ENCODE assay signal across 10 mouse cellular contexts in genomic region chr16:44695859-44696620, GRCm38 (mm10). TPM values are rescaled to one million over a fixed set of nuclear protein-coding genes. Genes with fewer than 3 reads are reported as not detected.
DNase-seq lines count a peak whose midpoint lies in the region; ATAC-seq and TF ChIP-seq lines count a peak whose summit lies in the region.
"Had no signal": no experiment of that assay in that cellular context is flagged by ENCODE, and none has a peak within 500 bp of the region (broad histone marks: within the 10 kb centered on the region; RNA-seq: fewer than 3 reads in every experiment).

No protein-coding gene starts in this region.

- H3K4me3 ChIP-seq in midbrain, embryonic 10.5 days, result no peak overlapping the region
- no peak overlapping the region for H3K4me3 ChIP-seq in midbrain, embryonic 16.5 days (ENCODE audit: low read depth, low read length)
- H3K4me3 ChIP-seq in heart, adult 2 months, result no peak overlapping the region
- no peak overlapping the region for H3K4me3 ChIP-seq in stomach, postnatal 0 days (ENCODE audit: low read depth, low read length)
- no peak overlapping the region for H3K4me3 ChIP-seq in layer of hippocampus, adult 2 months
- H3K4me3 ChIP-seq: megakaryocyte, embryonic 14.5 days had no signal

- peaks cover 12% of the 10 kb centered on the region; the same call in 1 of the 2 replicates for H3K4me1 ChIP-seq in midbrain, embryonic 10.5 days
- no peaks in the 10 kb centered on the region; the same call in 1 of the 2 replicates for H3K4me1 ChIP-seq in midbrain, embryonic 16.5 days (ENCODE audit: control insufficient read depth, insufficient read depth, low read length)
- peaks cover 6% of the 10 kb centered on the region for H3K4me1 ChIP-seq in heart, adult 2 months (ENCODE audit: control insufficient read depth, insufficient read depth, low read length)
- peaks cover 3% of the 10 kb centered on the region; the same call in 1 of the 2 replicates for H3K4me1 ChIP-seq in stomach, postnatal 0 days (replicated peaks; ENCODE audit: control insufficient read depth, insufficient read depth)

- H3K36me3 ChIP-seq in midbrain, embryonic 10.5 days, result no peaks in the 10 kb centered on the region
- no peaks in the 10 kb centered on the region for H3K36me3 ChIP-seq in midbrain, embryonic 16.5 days (ENCODE audit: control insufficient read depth, insufficient read depth, low read length)
- H3K36me3 ChIP-seq in heart, adult 2 months (ENCODE audit: control insufficient read depth, insufficient read depth, low read length), result no peaks in the 10 kb centered on the region
- H3K36me3 ChIP-seq in stomach, postnatal 0 days (ENCODE audit: control insufficient read depth, insufficient read depth, low read length), result no peaks in the 10 kb centered on the region

- TF ChIP-seq CTCF in heart, adult 2 months (IDR thresholded peaks at IDR 0.05), result no peak
- TF ChIP-seq CTCF in stomach, postnatal 0 days (IDR thresholded peaks at IDR 0.05; ENCODE audit: low read depth), result no peak; the same call in 1 of the 2 replicates
- no peak for TF ChIP-seq CTCF in layer of hippocampus, adult 2 months (conservative IDR thresholded peaks at IDR 0.05)

- intact Hi-C loops in heart, adult 2 months (cut with DNase I), result loop anchor here (10.0 kb wide), 1 partner anchor 51 kb away; no protein-coding TSS in a partner anchor

- no peak overlapping the region for H3K4me2 ChIP-seq in midbrain, embryonic 16.5 days (ENCODE audit: low read length)
- H3K4me2 ChIP-seq in stomach, postnatal 0 days (replicated peaks; ENCODE audit: low read depth), result no peak overlapping the region

- 62% methylated on average over 12 of the region's 12 CpGs for WGBS in midbrain, embryonic 10.5 days
- 37% methylated on average over 12 of the region's 12 CpGs for WGBS in midbrain, embryonic 16.5 days
- WGBS in heart, adult 2 months, result 27% methylated on average over 12 of the region's 12 CpGs
- 31% methylated on average over 12 of the region's 12 CpGs for WGBS in stomach, postnatal 0 days

- H3K79me2 ChIP-seq in heart, adult 2 months (replicated peaks; ENCODE audit: control insufficient read depth, insufficient read depth, low read length), result no peaks in the 10 kb centered on the region

- H3K9ac ChIP-seq in midbrain, embryonic 16.5 days (ENCODE audit: low read depth, low read length), result no peak overlapping the region
- H3K9ac ChIP-seq in heart, adult 2 months (ENCODE audit: low read depth, low read length), result no peak overlapping the region
- no peak overlapping the region for H3K9ac ChIP-seq in stomach, postnatal 0 days (ENCODE audit: low read length)

- no peak for TF ChIP-seq POLR2A in heart, adult 2 months (IDR thresholded peaks at IDR 0.05; ENCODE audit: insufficient read depth, low read depth, low read length)

- H3K27me3 ChIP-seq in midbrain, embryonic 10.5 days (ENCODE audit: low read depth, poor library complexity, severe bottlenecking), result no peaks in the 10 kb centered on the region
- no peaks in the 10 kb centered on the region for H3K27me3 ChIP-seq in midbrain, embryonic 16.5 days (ENCODE audit: control insufficient read depth, insufficient read depth, low read depth, low read length)
- no peaks in the 10 kb centered on the region for H3K27me3 ChIP-seq in heart, adult 2 months (ENCODE audit: control insufficient read depth, insufficient read depth, low read length)
- no peaks in the 10 kb centered on the region for H3K27me3 ChIP-seq in stomach, postnatal 0 days (ENCODE audit: control insufficient read depth, insufficient read depth, low read length)

- H3K27ac ChIP-seq in midbrain, embryonic 10.5 days (replicated peaks), result peak overlapping the region; percentile 38
- H3K27ac ChIP-seq in midbrain, embryonic 16.5 days (ENCODE audit: low read length), result no peak overlapping the region
- H3K27ac ChIP-seq in heart, adult 2 months, result peak overlapping the region; percentile 9; the same call in 1 of the 2 replicates
- peak overlapping the region; percentile 31 for H3K27ac ChIP-seq in stomach, postnatal 0 days (replicated peaks)
- no peak overlapping the region for H3K27ac ChIP-seq in layer of hippocampus, adult 2 months

- DNase-seq in midbrain, embryonic 10.5 days (ENCODE audit: low spot score), result no peak
- peak; percentile 48 for DNase-seq in heart, adult 2 months
- DNase-seq in kidney, postnatal 4 days, result peak; percentile 31 to 45
- no peak for DNase-seq in stomach, postnatal 0 days (ENCODE audit: low spot score)
- DNase-seq in right cerebral cortex, postnatal 4 days, result no peak
- DNase-seq in layer of hippocampus, adult 2 months (ENCODE audit: low spot score in 2 of 2), result no peak
- DNase-seq in retina, postnatal 1 day, result no peak
- DNase-seq: right cerebral cortex, postnatal 14 days had no signal

- ATAC-seq in midbrain, embryonic 16.5 days, result no peak
- ATAC-seq in stomach, postnatal 0 days (ENCODE audit: low FRiP score, low TSS enrichment), result peak; percentile 76; the same call in 1 of the 2 replicates

- TF ChIP-seq EP300 in heart, adult 2 months (IDR thresholded peaks at IDR 0.05; ENCODE audit: insufficient read depth, low read depth, low read length), result no peak
- TF ChIP-seq EP300 in stomach, postnatal 0 days (optimal IDR thresholded peaks at IDR 0.05), result no peak

- H3K9me3 ChIP-seq in midbrain, embryonic 10.5 days (replicated peaks), result no peaks in the 10 kb centered on the region
- no peaks in the 10 kb centered on the region for H3K9me3 ChIP-seq in midbrain, embryonic 16.5 days (replicated peaks; ENCODE audit: control insufficient read depth, low read length, poor library complexity, severe bottlenecking)
- no peaks in the 10 kb centered on the region for H3K9me3 ChIP-seq in stomach, postnatal 0 days (ENCODE audit: control insufficient read depth, low read length)
- H3K9me3 ChIP-seq: megakaryocyte, embryonic 14.5 days had no signal

RNA-seq across cellular contexts. Expression of gene Nepro, which starts 28.1 kb away (rescaled TPM):
- 11.3 and 14.0 TPM in 2 replicates for polyA plus RNA-seq in midbrain, embryonic 10.5 days (2016; fragmentation: Nextera tagmentation; extraction: Ambion mirVana)
- polyA plus RNA-seq in midbrain, embryonic 16.5 days (2015; fragmentation: Nextera tagmentation; extraction: Ambion mirVana), result 3.2 and 4.5 TPM in 2 replicates
- 1 to 10 TPM; 4.0 to 4.9 TPM for total RNA-seq in heart, adult 2 months (2021)
- 1.3 and 2.9 TPM in 2 replicates for polyA plus RNA-seq in heart, adult 2 months (2012; rRNA removed)
- 2.8 and 3.2 TPM in 2 replicates for polyA plus RNA-seq in stomach, postnatal 0 days (2015; fragmentation: Nextera tagmentation; extraction: Ambion mirVana)
- total RNA-seq in layer of hippocampus, adult 2 months (2021), result 1 to 10 TPM; 5.7 to 6.5 TPM

RNA-seq across cellular contexts. Expression of gene Gtpbp8, which starts 50.1 kb away (rescaled TPM):
- polyA plus RNA-seq in midbrain, embryonic 10.5 days (2016; fragmentation: Nextera tagmentation; extraction: Ambion mirVana), result 29.8 and 31.7 TPM in 2 replicates
- polyA plus RNA-seq in midbrain, embryonic 16.5 days (2015; fragmentation: Nextera tagmentation; extraction: Ambion mirVana), result 40.5 and 43.0 TPM in 2 replicates
- total RNA-seq in heart, adult 2 months (2021), result 1 to 10 TPM; 8.1 to 9.9 TPM
- 3.2 and 4.4 TPM in 2 replicates for polyA plus RNA-seq in heart, adult 2 months (2012; rRNA removed)
- 17.6 and 19.8 TPM in 2 replicates for polyA plus RNA-seq in stomach, postnatal 0 days (2015; fragmentation: Nextera tagmentation; extraction: Ambion mirVana)
- total RNA-seq in layer of hippocampus, adult 2 months (2021), result 10 to 100 TPM; 29.6 to 31.9 TPM

Comparison
In these comparisons a context has a peak if more than half of its experiments do, and no peak if none do; other contexts are left out.
1. H3K27ac ChIP-seq: peak in midbrain, embryonic 10.5 days (single experiment), heart, adult 2 months (single experiment) and stomach, postnatal 0 days (single experiment); none in midbrain, embryonic 16.5 days (single experiment) and layer of hippocampus, adult 2 months (single experiment).
2. DNase-seq: peak in heart, adult 2 months (2 of 2) and kidney, postnatal 4 days (2 of 2); none in midbrain, embryonic 10.5 days (single experiment), stomach, postnatal 0 days (single experiment), right cerebral cortex, postnatal 4 days (single experiment), layer of hippocampus, adult 2 months (0 of 2) and retina, postnatal 1 day (single experiment).